Mouse (Mus musculus) intestine, embryonic 15.5 days (tissue): ENCODE results near the gene Ttc25. TPM values are rescaled to one million over a fixed set of nuclear protein-coding genes. Genes with fewer than 3 reads are reported as not detected.
A peak's percentile ranks its signal among the peaks of the same experiment; 100 is the strongest.
"Not testable (repeated sequence)": the region's sequence is repeated elsewhere in the genome, so short reads cannot be mapped to it uniquely, and the experiment has no call there.

Source experiments
- ATAC-seq: fragments of 200-750 bp; cut with Nextera tagmentation; 2 replicates; pipeline ENCODE4 v1.8.0; 2017; ENCODE audit warnings: moderate TSS enrichment, moderate library complexity
- H3K27ac ChIP-seq: fragments of 300-500 bp; sonication (generic); 2 replicates; pipeline ENCODE4 v1.5.1; 2015; ENCODE audit warnings: mild to moderate bottlenecking, inconsistent platforms
- H3K27me3 ChIP-seq: fragments of 300-500 bp; sonication (generic); replicated peaks from 2 replicates; pipeline ENCODE4 v1.6.1; 2015; ENCODE audit warnings: inconsistent platforms
- H3K36me3 ChIP-seq: fragments of 300-500 bp; sonication (generic); 2 replicates; pipeline ENCODE4 v1.6.1; 2015; ENCODE audit warnings: inconsistent platforms
- H3K4me1 ChIP-seq: fragments of 300-500 bp; sonication (generic); replicated peaks from 2 replicates; pipeline ENCODE4 v1.6.1; 2015; ENCODE audit warnings: inconsistent platforms
- H3K4me2 ChIP-seq: fragments of 300-500 bp; sonication (generic); replicated peaks from 2 replicates; pipeline ENCODE4 v1.6.1; 2015; ENCODE audit warnings: mild to moderate bottlenecking, inconsistent platforms
- H3K4me3 ChIP-seq: fragments of 300-500 bp; sonication (generic); replicated peaks from 2 replicates; pipeline ENCODE4 v1.5.1; 2015; ENCODE audit warnings: inconsistent platforms
- H3K9ac ChIP-seq: fragments of 300-500 bp; sonication (generic); 2 replicates; pipeline ENCODE4 v1.6.1; 2015; ENCODE audit warnings: inconsistent platforms
- H3K9me3 ChIP-seq: fragments of 300-500 bp; sonication (generic); 2 replicates; pipeline ENCODE4 v1.6.1; 2016; ENCODE audit warnings: inconsistent platforms
- WGBS: fragments of 180-500 bp; shearing (Covaris S2); methylation state at CpG from one replicate; pipeline ENCODE4 v1.1.7; 2015; 5-methylcytosine and 5-hydroxymethylcytosine counted together
- polyA plus RNA-seq: library from polyadenylated mRNA; unstranded; fragments of >200 nt; fragmentation: Nextera tagmentation; extraction: Ambion mirVana; gene quantifications from 2 replicates; pipeline ENCODE4 v1.2.1, GENCODE M21; 2015

Ttc25 gene
- polyA plus RNA-seq, 1 experiment from 2014 or later = 0.20 TPM

DNA sequence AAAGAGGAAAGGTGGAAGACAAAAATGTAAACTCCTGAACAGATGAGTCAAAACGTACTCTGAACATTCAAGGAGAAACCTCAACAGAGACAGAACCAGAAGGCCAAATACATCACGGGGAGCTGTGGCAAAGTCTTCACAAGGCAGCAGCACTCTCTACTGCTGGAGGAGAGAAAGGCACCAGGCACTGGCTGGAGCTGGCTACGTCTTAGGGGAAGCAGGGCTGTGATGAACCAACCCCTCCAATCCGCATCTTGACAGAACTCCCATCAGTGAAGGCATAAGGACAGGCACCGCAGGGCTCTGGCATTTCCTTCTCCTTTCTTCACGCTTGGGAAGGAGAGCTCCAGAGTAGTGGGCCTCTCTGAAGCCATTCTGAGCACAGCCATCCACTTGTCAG lies 66.2 kb downstream of the Ttc25 start:
- H3K4me1 ChIP-seq = peaks cover 13% of the 10 kb centered on the region; the same call in 1 of the 2 replicates
- ATAC-seq = no peak
- H3K27me3 ChIP-seq = no peaks in the 10 kb centered on the region
- no peak overlapping the region for H3K4me3 ChIP-seq
- no peak overlapping the region for H3K4me2 ChIP-seq
- 81% methylated on average over 6 of the region's 6 CpGs for WGBS
- H3K9ac ChIP-seq = no peak overlapping the region
- no peaks in the 10 kb centered on the region for H3K9me3 ChIP-seq
- no peak overlapping the region for H3K27ac ChIP-seq
- H3K36me3 ChIP-seq = no peaks in the 10 kb centered on the region

DNA sequence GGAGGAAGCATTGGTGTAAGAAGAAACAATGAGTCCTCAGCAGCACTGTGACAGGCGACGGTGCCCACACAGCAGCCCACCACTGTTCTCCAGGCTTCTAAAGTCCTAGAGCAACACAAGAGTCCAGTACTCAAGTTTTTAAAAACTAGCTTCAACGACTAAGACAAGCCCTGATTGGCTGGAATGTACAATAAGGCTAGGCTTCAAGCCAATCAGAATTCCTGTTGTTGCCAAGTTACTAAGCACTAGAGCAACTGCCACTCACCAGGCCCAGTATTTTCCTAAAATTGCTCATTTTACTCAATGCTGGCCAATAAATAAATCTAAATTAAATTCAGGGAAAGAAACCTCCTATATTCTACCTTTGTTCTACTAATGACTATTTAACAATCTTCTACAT lies 67.8 kb downstream of the Ttc25 start:
- H3K36me3 ChIP-seq = no peaks in the 10 kb centered on the region
- H3K4me3 ChIP-seq = no peak overlapping the region
- no peaks in the 10 kb centered on the region for H3K9me3 ChIP-seq
- H3K4me2 ChIP-seq = no peak overlapping the region
- WGBS = 86% methylated on average over 3 of the region's 3 CpGs
- H3K27ac ChIP-seq = 0 out of 2 replicates have a peak overlapping the region, but pooled peaks have one; percentile 9
- H3K4me1 ChIP-seq = peaks cover 21% of the 10 kb centered on the region
- no peaks in the 10 kb centered on the region for H3K27me3 ChIP-seq
- no peak overlapping the region for H3K9ac ChIP-seq
- no peak for ATAC-seq

DNA sequence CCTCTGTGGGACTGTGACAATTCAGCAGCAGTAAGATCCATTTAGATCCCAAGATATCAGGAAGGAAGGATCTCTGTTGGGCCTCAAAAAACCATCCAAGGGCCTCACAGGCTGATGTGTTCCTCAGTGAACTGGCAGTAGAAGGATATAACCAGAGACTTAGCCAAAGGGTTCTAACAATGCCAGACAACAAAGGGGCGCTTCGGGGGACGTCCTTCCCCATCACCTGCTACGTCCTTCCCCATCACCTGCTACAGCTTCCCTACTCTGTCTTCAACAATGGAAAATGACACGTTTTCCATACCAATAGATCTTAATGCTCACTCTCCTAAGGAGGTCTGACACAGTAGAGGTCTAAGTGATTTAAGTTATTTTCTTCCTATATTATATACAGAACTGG lies 70.9 kb downstream of the Ttc25 start:
- Histone ChIP-seq H3K36me3 (no peaks in the 10 kb centered on the region), H3K9ac (no peak overlapping the region), H3K4me1 (peaks cover 21% of the 10 kb centered on the region), H3K27me3 (no peaks in the 10 kb centered on the region), H3K27ac (no peak overlapping the region), H3K4me2 (no peak overlapping the region), H3K9me3 (no peaks in the 10 kb centered on the region), H3K4me3 (no peak overlapping the region)
- no peak for ATAC-seq
- 92% methylated on average over 5 of the region's 5 CpGs for WGBS

DNA sequence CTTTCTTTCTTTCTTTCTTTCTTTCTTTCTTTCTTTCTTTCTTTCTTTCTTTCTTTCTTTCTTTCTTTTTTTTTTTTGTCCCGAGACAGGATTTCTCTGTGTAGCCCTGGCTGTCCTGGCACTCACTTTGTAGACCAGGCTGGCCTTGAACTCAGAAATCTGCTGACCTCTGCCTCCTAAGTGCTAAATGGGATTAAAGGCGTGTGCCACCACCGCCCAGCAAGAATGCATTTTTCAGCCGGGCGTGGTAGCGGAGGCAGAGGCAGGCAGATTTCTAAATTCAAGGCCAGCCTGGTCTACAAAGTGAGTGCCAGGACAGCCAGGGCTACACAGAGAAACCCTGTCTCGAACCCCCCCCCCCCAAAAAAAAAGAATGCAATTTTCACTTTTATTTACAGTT lies 71.4 kb downstream of the Ttc25 start:
- H3K4me2 ChIP-seq, H3K36me3 ChIP-seq: not testable (repeated sequence)

DNA sequence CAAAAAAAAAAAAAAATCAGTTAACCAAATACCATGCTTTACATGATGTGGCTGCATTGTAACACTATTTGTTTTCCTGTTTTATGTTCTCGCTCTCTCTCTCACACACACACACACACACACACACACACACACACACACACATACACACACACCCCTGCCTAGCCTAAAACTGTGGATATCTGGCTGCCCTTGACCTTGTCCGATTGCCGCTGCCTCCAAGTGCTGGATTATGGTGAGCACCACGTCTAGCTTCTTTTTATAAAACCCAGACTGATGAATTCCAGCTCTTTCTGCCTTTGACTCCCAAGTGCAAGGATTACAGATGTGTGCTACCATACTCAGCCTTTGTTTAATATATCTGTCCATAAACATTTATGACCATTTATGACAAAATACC lies 72.1 kb downstream of the Ttc25 start:
- peak overlapping the region; percentile 82 for H3K4me2 ChIP-seq
- no peaks in the 10 kb centered on the region for H3K27me3 ChIP-seq
- no peak overlapping the region for H3K27ac ChIP-seq
- 58% methylated on average over 4 of the region's 4 CpGs for WGBS
- H3K9me3 ChIP-seq = no peaks in the 10 kb centered on the region
- no peaks in the 10 kb centered on the region for H3K36me3 ChIP-seq
- peaks cover 21% of the 10 kb centered on the region for H3K4me1 ChIP-seq
- H3K4me3 ChIP-seq = no peak overlapping the region
- ATAC-seq = no peak
- H3K9ac ChIP-seq = no peak overlapping the region

More for the DNA sequence above, 71.4 kb downstream of the Ttc25 start:
- H3K4me3 ChIP-seq, H3K9ac ChIP-seq, H3K27ac ChIP-seq, H3K9me3 ChIP-seq, H3K27me3 ChIP-seq, ATAC-seq: not testable (repeated sequence)
- H3K4me1 ChIP-seq = peaks cover 21% of the 10 kb centered on the region
- 91% methylated on average over 7 of the region's 7 CpGs for WGBS

DNA sequence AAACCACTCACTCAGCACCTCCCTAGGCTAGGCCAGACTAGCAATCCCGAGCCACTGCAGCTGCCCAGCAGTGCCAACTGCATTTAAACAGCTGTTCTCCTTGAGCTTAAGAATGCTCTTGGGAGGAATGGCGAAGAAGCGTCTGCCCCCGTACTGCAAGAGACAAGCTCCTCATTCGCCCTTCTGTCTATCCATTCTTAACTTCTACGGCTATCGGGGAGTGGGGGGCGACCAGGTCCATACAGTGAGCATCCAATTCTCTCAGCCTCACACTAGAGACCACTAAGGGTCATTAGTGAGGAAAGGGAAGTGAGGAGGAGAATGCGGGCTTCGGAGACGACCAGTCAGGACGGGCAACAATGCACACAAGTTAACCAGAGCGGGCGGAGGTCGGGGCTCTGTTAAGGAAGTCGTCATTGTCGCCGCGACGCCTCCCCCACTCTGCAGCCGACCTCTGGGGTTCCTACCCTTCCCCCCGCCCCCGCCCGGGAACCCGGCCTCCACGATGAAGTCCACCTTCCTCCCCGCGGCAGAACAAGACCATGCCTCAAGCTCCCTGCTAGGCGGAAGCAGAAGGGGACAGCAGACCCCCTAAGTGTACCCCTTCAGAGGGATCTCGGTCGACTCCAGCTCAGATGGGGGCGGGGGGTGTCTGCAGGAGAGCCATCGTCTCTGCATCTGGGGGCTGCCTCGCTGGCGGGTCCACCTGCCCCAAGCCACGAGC lies 73.5 kb downstream of the Ttc25 start, which contains the start of gene Nkiras2:
Gene Nkiras2, plus strand, starts transcription at position 484 of the 724 bp plus-strand sequence.
- H3K27me3 ChIP-seq = no peaks in the 10 kb centered on the region
- ATAC-seq = peak; percentile 71
- WGBS = 1% methylated on average over 36 of the region's 36 CpGs
- no peaks in the 10 kb centered on the region for H3K36me3 ChIP-seq
- H3K4me1 ChIP-seq = peaks cover 17% of the 10 kb centered on the region
- H3K4me3 ChIP-seq = peak within 1 kb of the TSS; percentile 92
- H3K9me3 ChIP-seq = no peaks in the 10 kb centered on the region
- H3K4me2 ChIP-seq = peak within 1 kb of the TSS; percentile 86
- H3K27ac ChIP-seq = peak within 1 kb of the TSS; percentile 92
- peak within 1 kb of the TSS; percentile 93 for H3K9ac ChIP-seq

DNA sequence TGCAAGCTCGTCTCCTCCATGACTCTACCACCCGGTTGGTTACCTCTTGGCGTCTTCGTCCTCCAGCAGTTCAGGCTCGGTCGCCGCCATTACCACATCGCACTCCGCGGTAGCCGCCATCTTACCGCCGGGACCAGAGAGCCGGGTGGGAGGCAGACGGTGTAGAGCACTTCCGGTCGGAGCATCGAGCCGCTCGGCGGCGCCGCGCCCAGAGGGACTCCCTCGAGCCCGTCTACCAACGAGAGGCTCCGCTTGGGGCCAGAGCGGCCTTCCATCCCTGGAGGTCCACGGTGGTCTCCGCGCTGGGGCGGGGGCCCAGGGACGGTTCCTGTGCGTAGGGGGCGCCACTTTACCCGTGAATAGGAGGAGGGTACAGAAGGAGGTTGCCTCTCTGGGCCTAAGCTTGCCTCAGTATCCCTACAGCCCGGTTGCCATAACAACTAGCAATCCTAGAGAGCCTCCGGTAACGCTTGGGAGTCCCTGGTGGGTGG lies 74.1 kb downstream of the Ttc25 start:
- Histone ChIP-seq H3K9me3 (no peaks in the 10 kb centered on the region), H3K36me3 (no peaks in the 10 kb centered on the region), H3K27ac (peak overlapping the region; percentile 92), H3K27me3 (no peaks in the 10 kb centered on the region), H3K4me3 (peak overlapping the region; percentile 92), H3K4me2 (peak overlapping the region; percentile 86), H3K4me1 (peaks cover 22% of the 10 kb centered on the region), H3K9ac (peak overlapping the region; percentile 93)
- under 1% methylated on average over 40 of the region's 40 CpGs for WGBS
- peak; percentile 95 for ATAC-seq

DNA sequence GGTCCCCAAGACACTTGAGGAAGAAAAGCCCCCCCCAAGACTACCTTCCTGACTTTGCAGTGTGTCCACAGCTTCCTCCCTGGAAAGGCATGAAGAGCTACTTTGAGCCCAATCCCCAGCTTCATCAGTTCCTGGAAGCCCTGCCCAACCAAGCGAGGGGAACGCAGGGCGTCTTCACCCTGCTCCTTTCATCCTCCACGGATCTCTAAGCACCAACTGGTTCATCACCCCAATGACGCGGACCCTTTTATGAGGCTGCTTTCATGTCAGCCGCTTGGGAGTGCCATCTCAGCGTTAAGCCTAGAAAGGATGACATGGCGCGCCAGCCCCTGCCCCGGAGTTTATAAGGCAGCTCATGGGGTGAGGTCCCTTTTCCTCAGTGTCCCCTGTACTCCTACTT lies 74.6 kb downstream of the Ttc25 start, which contains the start of gene Dnajc7:
Gene Dnajc7, minus strand, starts transcription at position 187 of the 400 bp plus-strand sequence.
- H3K27me3 ChIP-seq = no peaks in the 10 kb centered on the region
- no peak for ATAC-seq
- peak within 1 kb of the TSS; percentile 93 for H3K9ac ChIP-seq

More for the DNA sequence above, 74.6 kb downstream of the Ttc25 start, which contains the start of gene Dnajc7:
- Histone ChIP-seq H3K27ac (peak within 1 kb of the TSS; percentile 92), H3K9me3 (no peaks in the 10 kb centered on the region), H3K4me3 (peak within 1 kb of the TSS; percentile 92), H3K4me1 (peaks cover 27% of the 10 kb centered on the region), H3K36me3 (peaks cover 4% of the 10 kb centered on the region; the same call in 1 of the 2 replicates), H3K4me2 (peak within 1 kb of the TSS; percentile 86)
- WGBS = 3% methylated on average over 11 of the region's 11 CpGs

Other genes with a start within 250 kb of the Ttc25 start
- 1,793 and 1,952 TPM in 2 replicates for gene Eif1, start 225.7 kb upstream of the Ttc25 start, polyA plus RNA-seq
- gene Gast, start 211.2 kb upstream of the Ttc25 start, polyA plus RNA-seq = 2.1 and 2.4 TPM in 2 replicates
- 13.9 and 15.5 TPM in 2 replicates for gene Hap1, start 189.5 kb upstream of the Ttc25 start, polyA plus RNA-seq
- gene Jup, start 147.8 kb upstream of the Ttc25 start, polyA plus RNA-seq = 133 and 139 TPM in 2 replicates
- gene P3h4, start 130.8 kb upstream of the Ttc25 start, polyA plus RNA-seq = 44.1 and 45.4 TPM in 2 replicates
- 84.2 and 86.6 TPM in 2 replicates for gene Fkbp10, start 129.9 kb upstream of the Ttc25 start, polyA plus RNA-seq
- 94.2 and 100 TPM in 2 replicates for gene Nt5c3b, start 103.8 kb upstream of the Ttc25 start, polyA plus RNA-seq
- 0.35 and 0.47 TPM in 2 replicates for gene Klhl10, start 103.7 kb upstream of the Ttc25 start, polyA plus RNA-seq
- gene Klhl11, start 72.9 kb upstream of the Ttc25 start, polyA plus RNA-seq = 5.7 and 5.9 TPM in 2 replicates
- 146 and 153 TPM in 2 replicates for gene Acly, start 17.6 kb upstream of the Ttc25 start, polyA plus RNA-seq
- gene Cnp, start 29.3 kb downstream of the Ttc25 start, polyA plus RNA-seq = 32.1 and 34.4 TPM in 2 replicates
- 57.6 and 65.0 TPM in 2 replicates for gene Nkiras2, start 73.6 kb downstream of the Ttc25 start, polyA plus RNA-seq
- 188 TPM in 2 replicates for gene Dnajc7, start 74.6 kb downstream of the Ttc25 start, polyA plus RNA-seq
- 0.11 TPM in 2 replicates for gene Zfp385c, start 146.8 kb downstream of the Ttc25 start, polyA plus RNA-seq
- 2.7 and 3.2 TPM in 2 replicates for gene Dhx58, start 158.7 kb downstream of the Ttc25 start, polyA plus RNA-seq
- gene Kat2a, start 166.9 kb downstream of the Ttc25 start, polyA plus RNA-seq = 48.2 and 51.9 TPM in 2 replicates
- 0.40 and 0.54 TPM in 2 replicates for gene Hspb9, start 168.2 kb downstream of the Ttc25 start, polyA plus RNA-seq
- gene Rab5c, start 192.6 kb downstream of the Ttc25 start, polyA plus RNA-seq = 26.1 and 26.3 TPM in 2 replicates
- 0.18 and 0.19 TPM in 2 replicates for gene Kcnh4, start 214.3 kb downstream of the Ttc25 start, polyA plus RNA-seq
- gene Hcrt, start 217.3 kb downstream of the Ttc25 start, polyA plus RNA-seq = not detected in 2 replicates
- gene Ghdc, start 225.3 kb downstream of the Ttc25 start, polyA plus RNA-seq = 4.7 and 6.7 TPM in 2 replicates